Mouse (Mus musculus) skeletal muscle tissue, adult 2 months (tissue): ENCODE results near the gene Car6.

Experiments used
- DNase-seq: peaks from one replicate; pipeline ENCODE4 v3.0.0-alpha.2; 2012; ENCODE audit warnings: low read depth, low spot score

Gene Car6

DNA sequence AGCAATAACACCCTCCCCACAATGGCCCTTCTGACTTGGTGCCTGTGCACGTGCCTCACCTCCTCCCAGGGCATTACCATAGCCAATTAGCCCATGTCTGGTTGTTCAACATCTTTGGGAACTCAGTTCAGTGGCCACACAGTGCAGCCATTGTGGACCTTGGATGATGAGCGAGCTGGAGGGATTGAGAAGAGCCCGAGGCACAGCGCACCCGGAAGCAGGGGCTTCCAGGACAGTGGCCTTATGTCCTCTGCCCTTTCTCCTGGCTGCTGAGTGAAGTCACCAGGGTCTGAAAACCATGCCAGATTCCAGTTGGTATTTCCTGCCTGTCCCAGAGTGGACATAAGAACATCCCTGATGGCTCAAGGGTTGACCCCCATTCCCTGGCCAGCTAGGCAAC is at the start of gene Car6:
Car6 (minus strand) TSS at position 101 of the 400 bp plus-strand sequence.
- DNase-seq = no peak

DNA sequence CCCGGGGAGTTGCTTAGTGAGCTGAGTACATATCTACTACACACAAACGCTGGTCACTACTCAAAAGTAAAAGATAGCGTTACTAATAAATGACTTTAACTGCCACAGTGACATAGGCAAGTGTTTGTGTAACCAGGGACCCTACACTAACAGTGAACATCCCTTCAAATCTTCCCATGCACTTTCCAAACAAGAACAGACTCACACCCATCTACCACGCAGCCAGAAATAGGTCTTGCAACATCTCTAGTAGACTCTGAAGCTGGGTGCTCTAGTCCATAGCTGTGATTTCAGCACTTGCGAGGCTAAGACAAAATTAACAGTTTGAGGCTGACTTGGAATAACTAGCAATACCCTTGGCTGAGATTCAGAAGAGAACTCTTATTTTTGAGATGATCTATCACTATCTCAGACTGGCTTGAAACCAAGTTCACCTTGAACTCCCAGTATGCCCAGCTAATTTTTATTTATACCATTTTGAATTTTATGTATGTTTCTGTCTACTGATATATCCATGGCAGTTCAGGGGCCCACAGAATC is 48.7 kb upstream of the Car6 start:
- DNase-seq = no peak

DNA sequence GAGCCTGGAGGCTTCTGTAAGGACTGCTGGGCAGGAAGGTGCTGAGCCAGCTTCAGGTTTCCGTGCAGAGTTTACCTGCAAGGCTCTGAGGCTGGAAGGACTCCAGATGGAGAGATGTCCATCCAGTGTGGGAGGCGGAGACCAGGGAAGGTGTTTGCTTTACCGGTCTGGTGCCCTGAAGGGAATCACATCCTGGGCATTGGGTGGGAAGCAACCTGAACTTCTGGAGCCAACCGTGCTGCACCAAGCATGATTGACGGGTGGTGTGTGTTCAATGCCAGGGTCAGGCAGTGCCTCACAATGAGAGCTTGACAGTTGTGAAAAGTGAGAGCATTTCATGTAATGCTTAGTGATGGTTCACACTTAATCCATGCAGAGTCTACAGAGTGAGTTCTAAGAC is 47.8 kb upstream of the Car6 start:
- DNase-seq = no peak

DNA sequence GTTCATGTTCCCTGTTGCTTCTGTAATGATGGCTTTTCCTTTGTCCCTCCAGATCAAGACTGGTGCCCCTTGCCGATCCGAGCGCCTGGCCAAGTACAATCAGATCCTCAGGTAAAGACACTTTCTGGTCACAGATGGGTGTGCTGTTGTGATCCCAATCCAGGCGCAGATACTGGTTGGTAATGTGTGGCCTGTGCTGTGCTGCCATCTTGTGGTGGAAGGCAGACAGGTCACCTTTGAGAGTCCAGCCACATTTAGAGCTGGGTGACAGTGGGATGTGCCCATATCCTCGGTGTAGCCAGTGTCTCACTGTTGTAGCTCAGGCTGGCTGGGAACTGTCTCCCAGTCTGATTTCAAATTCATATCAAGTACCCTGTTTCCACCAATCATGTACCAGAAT is 46.9 kb upstream of the Car6 start:
- peak; percentile 75 for DNase-seq

DNA sequence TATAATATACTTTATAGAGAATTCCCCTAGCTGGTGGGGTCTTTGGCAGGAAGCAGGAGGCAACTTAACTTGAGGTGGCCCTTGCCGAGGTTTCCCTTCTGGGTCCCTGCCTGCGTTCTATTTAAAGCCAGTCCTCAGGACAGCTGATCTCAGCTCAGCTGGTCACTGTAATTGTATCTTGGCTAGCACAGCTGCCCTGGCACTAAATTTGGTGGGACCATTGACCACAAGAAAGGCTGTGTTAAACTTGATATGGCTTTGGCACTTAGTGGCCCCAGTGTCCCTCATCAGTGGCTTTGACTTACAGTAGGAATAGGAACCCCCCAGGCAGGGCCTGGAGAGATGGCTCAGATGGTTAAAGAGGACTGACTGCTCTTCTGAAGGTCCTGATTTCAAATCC is 44.7 kb upstream of the Car6 start:
- peak; percentile 89 for DNase-seq

DNA sequence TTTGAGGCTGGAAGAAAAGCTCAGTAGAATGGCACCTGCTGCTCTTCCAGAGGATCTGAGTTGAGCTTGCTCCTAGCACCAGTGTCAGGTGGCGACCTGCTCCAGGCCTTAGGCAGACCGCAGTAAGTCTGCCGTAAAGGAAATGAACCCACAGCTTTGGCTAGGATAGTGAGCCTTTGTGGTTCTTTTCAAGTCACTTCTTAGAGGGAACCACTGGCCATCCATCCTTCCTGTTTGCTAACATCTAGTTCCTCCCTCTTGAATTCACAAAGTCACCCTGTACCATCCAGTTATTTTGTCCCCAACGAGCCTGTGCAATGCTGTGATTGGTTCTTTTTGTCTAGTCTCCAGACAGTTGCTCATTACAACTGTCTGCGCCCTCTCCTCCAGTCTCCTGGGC is 41.6 kb upstream of the Car6 start:
- DNase-seq = no peak

DNA sequence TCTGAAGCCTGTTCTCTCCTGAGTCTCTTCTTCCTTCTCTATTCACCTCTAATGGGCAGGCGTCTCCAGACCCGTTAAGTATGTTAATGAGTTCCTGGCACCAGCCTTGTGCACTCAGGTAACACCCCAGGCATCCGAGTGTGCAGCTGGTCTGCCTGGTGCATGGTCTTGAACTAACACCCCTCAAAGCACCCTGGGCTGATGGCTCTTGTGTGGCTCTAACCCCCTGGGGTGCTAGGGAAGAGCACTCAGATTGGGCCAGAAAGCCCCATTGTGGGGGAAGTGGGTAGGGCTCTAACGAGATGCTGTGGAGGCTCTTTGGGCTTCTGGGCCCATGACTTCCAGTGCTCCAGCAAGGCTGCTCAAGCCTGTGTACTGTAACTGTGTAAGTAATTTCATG is 40.6 kb upstream of the Car6 start:
- no peak for DNase-seq

DNA sequence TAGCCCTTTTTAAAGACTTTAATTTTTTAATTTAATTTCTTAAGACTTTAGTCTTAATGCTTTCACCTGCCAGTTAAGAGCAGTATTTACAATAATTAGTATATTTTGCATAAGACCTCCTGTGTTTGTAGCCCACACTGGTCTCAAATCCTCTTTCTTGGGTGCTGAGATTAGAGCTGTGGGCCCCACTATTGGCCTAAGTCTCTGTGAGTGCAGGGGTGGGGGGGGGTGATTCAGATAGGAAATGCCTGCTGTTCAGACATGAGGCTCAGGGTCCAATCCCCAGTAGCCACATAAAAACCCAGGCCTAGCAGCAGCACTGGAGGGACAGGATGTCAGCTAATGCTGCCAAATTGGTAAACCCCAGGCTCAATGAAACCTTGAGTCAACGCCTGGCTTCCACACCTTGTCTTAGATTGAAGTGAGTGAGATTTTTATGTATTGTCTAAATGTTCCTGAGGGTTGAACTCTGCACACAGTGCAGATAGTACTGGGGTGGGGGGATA is 39.3 kb upstream of the Car6 start:
- DNase-seq = no peak

DNA sequence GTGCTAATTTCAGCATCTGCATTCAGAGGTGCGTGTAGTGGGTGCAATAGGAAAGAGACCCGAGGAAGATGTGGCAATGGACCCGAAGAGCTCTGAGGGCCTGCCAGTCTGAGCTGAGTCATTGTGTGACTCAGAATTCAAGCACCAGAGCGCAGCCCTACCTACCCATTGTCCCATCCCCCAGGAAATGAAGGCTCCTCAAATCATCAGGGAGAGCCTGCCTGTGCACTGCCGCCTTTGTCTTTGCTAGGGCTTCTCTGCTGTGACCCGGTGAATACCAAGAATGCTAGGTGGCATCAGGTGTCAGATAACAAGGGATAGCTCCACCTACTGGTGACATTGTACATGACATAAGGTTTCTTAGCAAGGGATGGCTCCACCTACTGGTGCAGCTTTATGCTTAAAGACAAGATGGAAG is 38.8 kb upstream of the Car6 start:
- peak; percentile 91 for DNase-seq

DNA sequence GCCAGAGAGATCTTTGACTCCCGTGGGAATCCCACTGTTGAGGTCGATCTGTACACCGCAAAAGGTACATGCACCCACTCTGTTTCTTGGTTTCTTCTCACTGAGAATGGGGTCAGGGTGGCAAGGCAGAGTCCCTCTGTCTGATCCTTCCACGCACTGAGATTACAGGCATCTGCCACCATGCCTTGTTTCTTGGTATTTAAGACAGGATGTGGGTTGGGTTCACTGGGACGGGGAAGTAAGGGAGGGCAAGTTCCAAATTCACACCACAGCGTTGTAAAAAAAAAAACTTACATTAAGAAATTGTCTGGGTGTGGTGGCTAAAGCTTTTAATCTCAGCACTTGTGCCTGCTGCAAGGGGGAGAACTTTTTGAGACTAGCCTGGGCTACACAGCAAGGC is 38.4 kb upstream of the Car6 start:
- DNase-seq = no peak

DNA sequence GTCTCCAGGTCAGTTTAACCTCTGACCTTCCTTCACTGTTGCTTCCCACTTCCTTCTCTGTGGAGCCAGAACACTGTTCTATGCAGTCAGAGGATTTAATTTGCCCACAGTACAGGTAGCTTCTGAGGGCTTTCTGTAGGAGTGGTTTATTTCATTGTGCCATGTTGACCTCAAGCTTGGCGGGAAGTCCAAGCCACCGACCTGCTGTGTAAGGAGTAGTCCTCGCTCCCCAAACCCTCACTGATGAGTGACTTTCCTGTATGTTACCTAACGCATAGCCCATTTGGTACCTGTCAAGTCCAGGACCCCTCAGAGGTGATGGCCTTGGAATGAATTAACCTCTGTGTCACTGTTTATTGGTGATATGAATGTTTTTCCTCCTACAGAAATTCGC is 38.0 kb upstream of the Car6 start:
- DNase-seq = no peak

DNA sequence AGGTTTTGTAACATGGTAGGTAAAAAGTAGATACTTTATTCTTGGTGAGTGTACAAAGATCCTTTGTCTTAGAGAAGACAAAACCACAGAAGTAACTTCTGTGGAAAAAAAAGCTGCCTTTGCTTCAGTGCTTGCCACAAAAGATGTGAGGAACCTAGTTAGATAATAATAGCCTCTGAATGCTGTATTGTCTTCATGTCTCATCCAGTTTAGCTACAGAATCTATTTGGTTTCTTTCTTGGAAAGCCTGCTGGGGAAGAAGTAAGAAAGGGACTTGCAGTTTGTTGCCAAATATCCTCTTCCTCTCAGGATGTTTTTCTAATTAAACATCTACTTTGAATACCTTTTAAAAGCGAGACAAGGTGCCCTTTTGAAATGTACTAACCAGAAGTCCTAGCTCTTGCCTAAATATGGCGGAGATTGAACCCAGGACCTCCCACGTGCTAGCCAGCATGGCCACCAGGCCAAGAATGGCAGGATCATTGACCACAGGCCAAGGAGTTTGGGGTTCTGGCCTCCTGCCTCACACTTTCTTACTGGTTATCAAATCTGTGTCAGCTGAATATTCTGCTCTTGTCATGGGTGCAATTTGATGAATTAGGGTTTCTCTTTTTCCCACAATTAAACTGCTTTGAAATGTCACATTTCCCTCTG is 37.4 kb upstream of the Car6 start:
- DNase-seq = no peak

DNA sequence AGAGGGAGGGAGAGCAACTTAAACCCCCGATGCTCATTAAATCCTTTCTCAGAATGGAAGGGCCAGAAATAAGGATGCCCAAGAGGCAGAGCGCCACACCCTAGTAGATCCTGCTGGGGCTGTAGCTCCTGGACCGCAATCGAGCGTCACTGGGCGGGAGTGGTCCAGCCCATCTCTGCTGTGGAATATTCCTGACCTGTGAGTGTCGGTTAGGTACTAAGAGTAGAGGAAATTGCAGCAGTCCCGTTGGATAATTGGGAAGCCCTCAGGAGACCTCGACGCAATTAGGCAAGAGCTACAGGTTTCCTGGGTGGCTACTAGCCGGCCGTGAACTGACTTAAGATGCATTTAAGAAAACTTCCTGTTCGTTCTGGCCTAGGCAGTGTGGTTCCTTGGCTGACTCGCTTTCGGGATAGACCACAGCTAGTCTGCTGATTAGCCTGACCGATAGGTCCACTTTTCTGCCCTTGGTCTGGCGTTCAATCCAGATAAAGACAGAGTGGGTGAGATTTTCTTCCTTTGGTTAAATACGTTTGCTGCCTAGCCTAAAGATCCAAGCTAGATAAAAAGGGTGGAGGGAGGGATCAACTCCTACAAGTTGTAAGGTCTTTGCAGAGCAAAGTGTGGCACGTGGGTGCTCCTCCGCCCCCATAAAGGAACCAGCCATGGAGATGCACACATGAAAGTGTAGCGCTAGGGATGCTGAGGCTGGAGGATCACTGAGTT is 36.7 kb upstream of the Car6 start:
- DNase-seq = no peak

DNA sequence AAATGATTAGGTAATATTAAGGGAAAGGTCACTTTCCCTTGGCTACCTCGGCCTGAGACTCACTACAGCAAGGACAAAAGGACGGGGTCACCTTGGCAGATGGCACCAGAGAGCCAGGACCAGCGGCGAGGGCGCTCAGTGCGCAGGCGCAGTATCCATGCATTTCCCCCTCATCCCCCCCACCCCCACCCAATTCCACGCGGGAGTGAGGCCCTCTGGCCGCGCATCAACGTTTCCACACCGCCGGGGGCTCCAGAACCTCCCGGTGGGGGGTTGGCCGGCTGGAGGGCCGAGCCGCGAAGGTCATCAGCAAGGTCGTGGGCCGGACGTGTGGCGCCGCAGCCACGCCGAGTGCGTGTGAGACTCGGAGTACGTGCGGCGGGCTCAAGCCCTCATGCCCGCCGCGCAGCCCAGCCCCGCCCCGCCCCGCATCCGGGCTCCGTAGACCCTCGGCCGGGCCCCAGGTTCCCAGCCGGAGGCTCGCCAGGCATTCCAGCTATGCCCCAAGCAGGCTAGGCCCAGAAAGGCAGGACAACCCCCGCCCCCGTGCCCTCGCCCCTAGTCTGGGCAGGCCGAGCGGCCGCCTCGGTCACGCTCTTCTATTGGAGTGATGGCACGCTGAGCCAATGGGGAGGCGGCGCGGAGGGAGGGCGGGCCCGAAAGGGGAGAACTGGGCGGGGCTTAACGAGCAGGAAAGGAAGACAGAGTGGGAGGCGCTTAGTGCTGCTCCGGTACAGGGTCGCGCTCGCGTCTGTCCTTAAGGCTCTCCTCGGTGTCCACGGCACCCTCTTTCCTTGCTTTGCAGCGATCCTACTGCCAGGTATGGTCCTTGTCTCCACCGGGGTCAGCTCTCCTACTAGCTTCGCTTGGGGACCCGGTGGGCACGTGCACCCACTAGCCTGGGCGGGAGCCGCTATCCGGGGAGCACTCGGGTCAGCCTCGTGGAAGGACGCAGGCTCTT is 35.7 kb upstream of the Car6 start, which contains the start of gene Eno1:
Eno1 (plus strand) TSS at position 201 of the 961 bp plus-strand sequence.
- DNase-seq = peak; percentile 97

DNA sequence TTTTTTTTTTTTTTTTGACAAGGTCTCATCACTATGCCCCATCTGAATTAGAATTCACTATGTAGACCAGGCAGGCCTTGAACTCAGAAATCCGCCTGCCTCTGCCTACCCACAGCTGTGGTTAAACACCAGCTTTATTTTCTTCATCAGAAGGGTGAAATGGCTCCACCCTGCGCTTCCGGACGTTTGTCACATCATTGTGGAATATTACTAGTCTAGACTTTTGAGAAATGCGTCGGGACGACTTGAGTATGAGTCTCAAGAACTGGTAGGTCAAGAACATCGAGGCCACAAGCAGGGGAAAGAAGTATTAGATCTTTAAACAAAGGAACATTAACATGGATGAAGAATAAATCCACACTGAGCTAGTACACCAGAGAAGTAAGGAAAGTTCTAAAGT is 34.9 kb upstream of the Car6 start:
- DNase-seq = no peak

DNA sequence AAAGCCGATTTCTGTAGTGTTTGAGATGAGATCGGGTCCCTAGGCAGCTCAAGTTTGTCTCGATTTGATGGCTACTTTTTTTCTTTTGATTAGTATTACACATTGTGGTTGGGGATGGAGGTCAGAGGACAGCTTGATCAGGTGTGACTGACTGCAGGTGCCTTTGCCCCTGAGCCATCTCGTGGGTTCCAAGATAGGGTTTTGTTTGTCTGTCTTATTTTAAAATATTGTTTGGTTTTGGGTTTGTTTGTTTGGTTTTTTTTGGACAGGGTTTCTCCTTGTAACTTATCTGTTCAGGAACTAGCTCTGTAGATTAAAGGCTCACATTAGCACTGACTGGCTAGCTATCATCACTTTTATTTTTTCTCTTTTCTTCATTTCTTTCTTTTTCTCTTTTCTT is 34.5 kb upstream of the Car6 start:
- DNase-seq = no peak

DNA sequence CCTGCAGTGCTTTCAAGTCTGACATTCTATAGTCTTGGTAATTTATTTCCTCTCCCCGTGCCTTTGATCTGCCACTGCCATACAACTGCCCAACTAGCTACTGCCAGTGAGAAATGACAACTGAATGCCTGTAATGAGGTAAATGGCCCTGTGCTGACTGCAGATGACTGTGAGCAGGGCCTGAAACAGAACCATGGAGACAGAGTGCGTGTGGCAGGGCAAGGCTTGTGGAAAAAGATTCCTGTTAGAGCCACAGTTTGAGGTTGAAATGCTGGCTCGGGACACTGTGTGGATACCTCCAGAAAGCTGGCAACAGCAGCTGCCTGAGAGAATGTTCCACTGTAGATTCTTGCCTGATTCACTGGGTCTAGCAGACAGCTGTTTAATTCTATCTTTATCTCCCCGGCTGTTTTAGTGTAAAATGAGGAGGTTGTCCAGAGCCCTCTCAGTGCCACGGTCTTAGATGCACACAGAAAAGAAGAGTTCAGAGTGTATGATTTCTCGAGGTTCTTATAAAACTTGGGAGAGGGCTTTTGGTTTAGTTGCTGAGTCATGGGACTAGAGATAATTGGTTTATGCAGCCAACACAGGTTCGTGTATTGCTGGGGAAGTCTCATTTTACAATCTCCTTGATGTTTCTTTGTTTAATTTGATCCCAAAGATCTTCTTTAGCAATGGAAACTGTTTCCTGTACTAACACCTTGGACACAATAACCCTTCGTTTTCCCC is 33.6 kb upstream of the Car6 start:
- no peak for DNase-seq

DNA sequence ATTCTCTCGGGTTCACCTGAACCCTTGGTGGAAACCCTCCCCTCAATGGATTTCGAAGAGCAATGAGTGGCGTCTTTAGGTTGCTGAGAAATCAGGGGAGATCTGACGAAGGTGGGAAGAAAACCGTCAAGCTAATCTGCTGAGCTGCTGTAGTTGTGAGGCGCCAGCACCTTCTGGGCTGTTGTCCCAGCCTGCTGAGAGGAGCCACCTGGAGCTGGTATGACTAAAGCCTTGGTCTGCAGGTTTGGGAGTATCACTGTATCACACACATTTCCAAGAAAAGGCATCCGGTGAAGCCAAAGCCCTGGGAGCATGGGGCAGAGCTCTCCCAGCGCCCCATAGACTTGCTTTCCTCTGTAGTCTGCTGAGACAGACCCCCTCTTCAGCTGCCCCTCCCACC is 30.7 kb upstream of the Car6 start:
- DNase-seq = peak; percentile 77

DNA sequence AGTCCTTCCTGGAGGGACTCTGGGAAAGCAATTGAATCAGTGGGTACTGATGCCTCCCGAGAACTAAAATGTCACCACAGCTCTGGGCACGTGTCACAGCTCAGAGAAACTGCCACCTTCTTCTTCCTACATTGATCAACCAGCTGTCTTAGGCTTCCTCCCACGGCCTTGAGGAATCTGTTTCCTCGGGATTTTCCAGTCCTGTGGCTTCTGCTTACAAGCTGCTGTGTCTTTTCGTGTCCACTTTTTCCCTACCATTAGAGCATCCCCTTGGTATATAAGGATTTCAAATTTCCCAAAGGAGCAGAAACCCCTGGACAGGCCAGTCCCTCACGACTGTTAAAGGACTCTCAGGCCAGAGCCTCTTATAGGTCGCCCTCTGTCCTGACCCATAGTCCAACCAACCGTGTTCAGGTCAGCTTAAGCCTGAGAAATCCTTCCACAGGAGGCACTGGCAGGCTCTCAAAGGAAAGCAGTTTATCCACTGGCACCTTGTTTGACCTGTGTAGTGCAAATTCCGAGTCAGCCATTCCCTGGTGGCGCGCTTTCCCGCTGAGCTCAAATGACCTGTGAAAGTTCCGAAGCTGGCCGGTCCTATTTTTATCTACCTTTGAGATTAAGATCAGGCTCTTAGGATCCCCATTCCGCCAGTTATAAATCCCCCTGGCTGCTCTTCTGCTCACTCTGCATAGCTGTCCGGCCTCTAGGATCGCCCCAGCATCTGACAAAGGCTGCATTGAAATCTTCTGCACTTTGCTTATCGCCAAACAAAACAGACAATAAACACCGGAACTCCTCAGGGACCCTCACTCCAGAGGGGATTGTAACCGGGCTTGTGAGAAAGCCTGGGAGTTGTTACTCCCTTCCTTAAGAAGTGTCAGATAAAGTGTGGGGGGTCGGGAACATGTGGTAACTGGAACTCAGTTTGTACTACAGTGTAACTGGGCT is 29.6 kb upstream of the Car6 start:
- DNase-seq = peak; percentile 93
